Mouse (Mus musculus) kidney, embryonic 16.5 days (tissue): Measurements from ENCODE around the gene Bhlhe41. TPM values are rescaled to one million over a fixed set of nuclear protein-coding genes. Genes with fewer than 3 reads are reported as not detected.

Experiments
- polyA plus RNA-seq: library from polyadenylated mRNA; unstranded; fragments of >200 nt; fragmentation: Nextera tagmentation; extraction: Ambion mirVana; gene quantifications from 2 replicates; pipeline ENCODE4 v1.2.1, GENCODE M21; 2015

The Bhlhe41 gene
- polyA plus RNA-seq, 1 experiment from 2014 or later = 0.94 TPM

Other genes with a start within 250 kb of the Bhlhe41 start
- gene Tuba3b, start 249.8 kb downstream of the Bhlhe41 start, polyA plus RNA-seq = 0.31 TPM in 1 of 2 replicates, not detected in the other
- gene Rassf8, start 118.8 kb downstream of the Bhlhe41 start, polyA plus RNA-seq = 4.6 and 5.9 TPM in 2 replicates
- gene Sspn, start 66.1 kb upstream of the Bhlhe41 start, polyA plus RNA-seq = 11.7 and 12.3 TPM in 2 replicates